Comparison of ENCODE assay signal across 7 mouse cellular contexts in the genomic region with DNA sequence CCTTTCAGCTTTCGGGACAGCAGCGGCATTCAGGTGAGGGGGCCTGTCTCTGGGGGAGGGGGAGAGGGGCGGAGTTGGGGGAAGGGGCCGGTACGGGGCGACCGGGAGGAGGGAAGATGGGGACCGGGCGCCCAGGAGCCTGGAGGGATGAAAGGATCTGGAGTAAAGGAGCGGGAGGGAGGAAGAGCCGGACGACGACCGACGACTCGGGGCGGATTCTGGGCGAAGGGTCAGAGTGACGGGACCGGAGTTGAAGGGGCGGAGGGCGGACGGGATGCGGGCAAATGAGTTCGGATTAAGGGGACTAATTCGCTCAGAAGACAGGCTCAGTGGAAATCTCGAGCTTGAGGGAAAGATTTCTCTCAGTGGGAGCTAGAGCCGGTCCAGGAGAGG. TPM values are rescaled to one million over a fixed set of nuclear protein-coding genes. Genes with fewer than 3 reads are reported as not detected.
A peak's percentile ranks its signal among the peaks of the same experiment; 100 is the strongest.
DNase-seq lines count a peak whose midpoint lies in the region; ATAC-seq and TF ChIP-seq lines count a peak whose summit lies in the region.

No protein-coding gene starts in this region.

- H3K36me3 ChIP-seq in embryonic facial prominence, embryonic 11.5 days (replicated peaks; ENCODE audit: control insufficient read depth, insufficient read depth, low read depth, low read length) = peaks cover 3% of the 10 kb centered on the region; the same call in 1 of the 2 replicates
- H3K36me3 ChIP-seq in hindbrain, embryonic 15.5 days = no peaks in the 10 kb centered on the region; the same call in 1 of the 2 replicates
- H3K36me3 ChIP-seq in megakaryocyte, embryonic 14.5 days (replicated peaks; ENCODE audit: low read length) = peaks cover 15% of the 10 kb centered on the region

- peak overlapping the region; percentile 84 for H3K4me3 ChIP-seq in left cerebral cortex, adult 2 months
- peak overlapping the region; percentile 79 for H3K4me3 ChIP-seq in embryonic facial prominence, embryonic 11.5 days (ENCODE audit: low read depth, low read length)
- H3K4me3 ChIP-seq in hindbrain, embryonic 15.5 days = peak overlapping the region; percentile 90
- H3K4me3 ChIP-seq in megakaryocyte, embryonic 14.5 days (replicated peaks) = peak overlapping the region; percentile 97

- H3K9ac ChIP-seq in embryonic facial prominence, embryonic 11.5 days (replicated peaks; ENCODE audit: low read length) = peak overlapping the region; percentile 69
- peak overlapping the region; percentile 82 for H3K9ac ChIP-seq in hindbrain, embryonic 15.5 days

- no peaks in the 10 kb centered on the region for H3K4me1 ChIP-seq in embryonic facial prominence, embryonic 11.5 days (ENCODE audit: control insufficient read depth, insufficient read depth, low read length)
- peaks cover 19% of the 10 kb centered on the region for H3K4me1 ChIP-seq in hindbrain, embryonic 15.5 days (replicated peaks)
- peaks cover 49% of the 10 kb centered on the region for H3K4me1 ChIP-seq in megakaryocyte, embryonic 14.5 days

- intact Hi-C loops in left cerebral cortex, adult 2 months (cut with DNase I) = loop anchor here (1.0 kb wide), 1 partner anchor 35 kb away; a partner anchor contains a TSS
- intact Hi-C loops in left cerebral cortex, postnatal 4 days (cut with DNase I) = no loop called here

- H3K27me3 ChIP-seq in embryonic facial prominence, embryonic 11.5 days (ENCODE audit: control insufficient read depth, insufficient read depth, low read length) = no peaks in the 10 kb centered on the region
- H3K27me3 ChIP-seq in hindbrain, embryonic 15.5 days = no peaks in the 10 kb centered on the region
- no peaks in the 10 kb centered on the region for H3K27me3 ChIP-seq in megakaryocyte, embryonic 14.5 days (replicated peaks)

- WGBS in embryonic facial prominence, embryonic 11.5 days = under 1% methylated on average over 28 of the region's 28 CpGs
- under 1% methylated on average over 27 of the region's 28 CpGs for WGBS in hindbrain, embryonic 15.5 days

- peak overlapping the region; percentile 34 for H3K4me2 ChIP-seq in embryonic facial prominence, embryonic 11.5 days (ENCODE audit: low read depth, low read length)
- H3K4me2 ChIP-seq in hindbrain, embryonic 15.5 days = peak overlapping the region; percentile 71

- H3K9me3 ChIP-seq in embryonic facial prominence, embryonic 11.5 days (replicated peaks; ENCODE audit: control insufficient read depth, low read length) = no peaks in the 10 kb centered on the region
- H3K9me3 ChIP-seq in hindbrain, embryonic 15.5 days = no peaks in the 10 kb centered on the region
- no peaks in the 10 kb centered on the region for H3K9me3 ChIP-seq in megakaryocyte, embryonic 14.5 days

- peak; percentile 71 for ATAC-seq in embryonic facial prominence, embryonic 11.5 days (replicated peaks; ENCODE audit: insufficient number of reproducible peaks, low FRiP score, low TSS enrichment, low read depth)
- ATAC-seq in hindbrain, embryonic 15.5 days (ENCODE audit: low FRiP score, low read depth) = peak; percentile 85; the same call in 1 of the 2 replicates
- no peak for ATAC-seq in frontal cortex, adult (ENCODE audit: low TSS enrichment)

- no peak for DNase-seq in left cerebral cortex, adult 2 months (ENCODE audit: extremely low spot score in 1 of 2, low spot score in 2 of 2)
- DNase-seq in left cerebral cortex, postnatal 4 days = no peak
- no peak for DNase-seq in embryonic facial prominence, embryonic 11.5 days (ENCODE audit: low spot score)
- DNase-seq in urinary bladder, postnatal 25 days (ENCODE audit: low spot score) = peak; percentile 62

- peak overlapping the region; percentile 91 for H3K27ac ChIP-seq in left cerebral cortex, adult 2 months
- peak overlapping the region; percentile 63 for H3K27ac ChIP-seq in embryonic facial prominence, embryonic 11.5 days (replicated peaks; ENCODE audit: low read depth, low read length)
- H3K27ac ChIP-seq in hindbrain, embryonic 15.5 days (replicated peaks) = peak overlapping the region; percentile 98

- no peak for TF ChIP-seq CTCF in left cerebral cortex, adult 2 months (IDR thresholded peaks at IDR 0.05)

RNA-seq across cellular contexts. Expression of a gene that starts 0.4 kb away (rescaled TPM):
- 10 to 100 TPM; 47.7 to 49.0 TPM for total RNA-seq in left cerebral cortex, adult 2 months (2021)
- 10 to 100 TPM; 33.5 to 43.3 TPM for total RNA-seq in left cerebral cortex, postnatal 4 days (2021)
- polyA plus RNA-seq in embryonic facial prominence, embryonic 11.5 days (2014; fragmentation: Nextera tagmentation; extraction: Ambion mirVana) = 69.2 and 80.3 TPM in 2 replicates
- 63.4 and 69.5 TPM in 2 replicates for polyA plus RNA-seq in hindbrain, embryonic 15.5 days (2015; fragmentation: Nextera tagmentation; extraction: Ambion mirVana)
- polyA plus RNA-seq in megakaryocyte, embryonic 14.5 days (2012; ENCODE audit: insufficient read depth, low replicate concordance) = 5.1 and 28.5 TPM in 2 replicates

RNA-seq across cellular contexts. Expression of a gene that starts 34.5 kb away (rescaled TPM):
- 10 to 100 TPM; 39.9 to 42.4 TPM for total RNA-seq in left cerebral cortex, adult 2 months (2021)
- 10 to 100 TPM; 56.7 to 57.5 TPM for total RNA-seq in left cerebral cortex, postnatal 4 days (2021)
- polyA plus RNA-seq in embryonic facial prominence, embryonic 11.5 days (2014; fragmentation: Nextera tagmentation; extraction: Ambion mirVana) = 48.3 and 51.3 TPM in 2 replicates
- polyA plus RNA-seq in hindbrain, embryonic 15.5 days (2015; fragmentation: Nextera tagmentation; extraction: Ambion mirVana) = 74.5 and 76.6 TPM in 2 replicates
- 21.1 and 26.3 TPM in 2 replicates for polyA plus RNA-seq in megakaryocyte, embryonic 14.5 days (2012; ENCODE audit: insufficient read depth, low replicate concordance)
